Mouse (Mus musculus) bone marrow macrophage, adult 2 months (primary cell): ENCODE measurements at regions not wholly inside any gene's neighbourhood (a gene's known extent, or its start where the extent isn't known, plus 50 kb on each side); places are given as distances from the start of the nearest gene placed in this dataset.

Experiments
- CTCF ChIP-seq: IDR thresholded peaks from 2 replicates; pipeline ENCODE4 v1.5.1; 2012; ENCODE audit warnings: low read depth, mild to moderate bottlenecking, low read length, moderate library complexity
- POLR2A ChIP-seq: IDR thresholded peaks from 2 replicates; pipeline ENCODE4 v1.6.1; 2012; ENCODE audit warnings: mild to moderate bottlenecking, low read depth, low read length, borderline replicate concordance

DNA sequence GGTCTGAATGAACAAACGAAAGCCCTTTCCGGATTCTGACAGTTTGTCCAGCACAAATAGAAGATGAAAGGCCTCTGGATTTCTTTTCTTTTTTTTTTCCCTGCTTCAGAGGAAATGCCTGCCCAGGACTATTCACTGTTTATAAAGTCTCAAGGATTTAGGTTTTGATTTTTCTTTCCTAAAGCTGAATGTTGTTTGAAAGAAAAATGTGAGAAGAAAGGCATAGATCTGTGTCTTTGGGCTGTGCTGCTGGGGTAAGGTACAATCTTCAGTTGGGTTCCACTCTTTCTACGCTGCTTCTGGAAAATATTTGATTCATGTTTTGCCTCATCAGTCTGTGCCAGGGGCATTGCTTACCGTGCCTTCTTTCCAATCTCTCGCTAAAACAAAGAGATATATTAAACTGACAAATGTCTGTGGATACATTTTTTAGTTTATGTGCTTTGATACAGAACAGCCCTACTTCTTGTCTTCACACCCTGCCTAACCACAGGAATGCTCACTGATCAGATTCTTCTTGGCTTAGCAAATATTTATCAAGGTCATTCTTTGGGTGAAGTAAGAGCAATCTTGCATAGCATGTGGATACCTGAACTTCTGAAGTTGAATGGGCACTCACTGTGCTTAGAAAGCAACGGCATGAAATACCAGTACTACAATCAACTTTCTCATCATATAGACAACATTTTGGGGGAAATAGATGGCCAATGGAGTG is 172.5 kb downstream of the Fam198b start:
- TF ChIP-seq CTCF (no peak), POLR2A (no peak)
